Mouse (Mus musculus) stomach, postnatal 0 days (tissue): ENCODE measurements at regions not wholly inside any gene's neighbourhood (a gene's known extent, or its start where the extent isn't known, plus 50 kb on each side); places are given as distances from the start of the nearest gene placed in this dataset.

Experiments used
- ATAC-seq: fragments of 200-750 bp; cut with Nextera tagmentation; 2 replicates; pipeline ENCODE4 v1.8.0; 2017; ENCODE audit not compliant: low FRiP score, low TSS enrichment
- DNase-seq: peaks from one replicate; pipeline ENCODE4 v3.0.0-alpha.2; 2016; ENCODE audit warnings: low spot score
- H3K27ac ChIP-seq: fragments of 300-500 bp; sonication (generic); replicated peaks from 2 replicates; pipeline ENCODE4 v1.5.1; 2014; ENCODE audit warnings: mild to moderate bottlenecking, control low read depth
- H3K27me3 ChIP-seq: fragments of 300-500 bp; sonication (generic); 2 replicates; pipeline ENCODE4 v1.6.1; 2014; ENCODE audit warnings: low read length; ENCODE audit not compliant: control insufficient read depth, insufficient read depth
- H3K36me3 ChIP-seq: fragments of 300-500 bp; sonication (generic); 2 replicates; pipeline ENCODE4 v1.6.1; 2014; ENCODE audit warnings: low read length, mixed read lengths; ENCODE audit not compliant: control insufficient read depth, insufficient read depth
- H3K4me1 ChIP-seq: fragments of 300-500 bp; sonication (generic); replicated peaks from 2 replicates; pipeline ENCODE4 v1.6.1; 2014; ENCODE audit warnings: antibody characterized with exemption; ENCODE audit not compliant: control insufficient read depth, insufficient read depth
- H3K4me2 ChIP-seq: fragments of 300-500 bp; sonication (generic); replicated peaks from 2 replicates; pipeline ENCODE4 v1.6.1; 2014; ENCODE audit warnings: low read depth, mild to moderate bottlenecking, control low read depth, moderate library complexity
- H3K4me3 ChIP-seq: fragments of 300-500 bp; sonication (generic); 2 replicates; pipeline ENCODE4 v1.5.1; 2014; ENCODE audit warnings: low read depth, low read length, control low read depth
- H3K9ac ChIP-seq: fragments of 300-500 bp; sonication (generic); 2 replicates; pipeline ENCODE4 v1.6.1; 2014; ENCODE audit warnings: mild to moderate bottlenecking, low read length, control low read depth, mixed read lengths
- H3K9me3 ChIP-seq: fragments of 300-500 bp; sonication (generic); 2 replicates; pipeline ENCODE4 v1.6.1; 2016; ENCODE audit warnings: low read length; ENCODE audit not compliant: control insufficient read depth
- CTCF ChIP-seq: IDR thresholded peaks from 2 replicates; pipeline ENCODE4 v1.5.1; 2016; ENCODE audit warnings: antibody characterized with exemption, low read depth, mild to moderate bottlenecking, moderate library complexity
- EP300 ChIP-seq: optimal IDR thresholded peaks from 2 replicates; pipeline ENCODE3; 2016; ENCODE audit warnings: antibody characterized with exemption
- WGBS: fragments of 180-500 bp; shearing (Covaris S2); extraction: QIAGEN DNeasy Blood & Tissue Kit; methylation state at CpG from one replicate; pipeline ENCODE4 v1.1.7; 2014; 5-methylcytosine and 5-hydroxymethylcytosine counted together

DNA sequence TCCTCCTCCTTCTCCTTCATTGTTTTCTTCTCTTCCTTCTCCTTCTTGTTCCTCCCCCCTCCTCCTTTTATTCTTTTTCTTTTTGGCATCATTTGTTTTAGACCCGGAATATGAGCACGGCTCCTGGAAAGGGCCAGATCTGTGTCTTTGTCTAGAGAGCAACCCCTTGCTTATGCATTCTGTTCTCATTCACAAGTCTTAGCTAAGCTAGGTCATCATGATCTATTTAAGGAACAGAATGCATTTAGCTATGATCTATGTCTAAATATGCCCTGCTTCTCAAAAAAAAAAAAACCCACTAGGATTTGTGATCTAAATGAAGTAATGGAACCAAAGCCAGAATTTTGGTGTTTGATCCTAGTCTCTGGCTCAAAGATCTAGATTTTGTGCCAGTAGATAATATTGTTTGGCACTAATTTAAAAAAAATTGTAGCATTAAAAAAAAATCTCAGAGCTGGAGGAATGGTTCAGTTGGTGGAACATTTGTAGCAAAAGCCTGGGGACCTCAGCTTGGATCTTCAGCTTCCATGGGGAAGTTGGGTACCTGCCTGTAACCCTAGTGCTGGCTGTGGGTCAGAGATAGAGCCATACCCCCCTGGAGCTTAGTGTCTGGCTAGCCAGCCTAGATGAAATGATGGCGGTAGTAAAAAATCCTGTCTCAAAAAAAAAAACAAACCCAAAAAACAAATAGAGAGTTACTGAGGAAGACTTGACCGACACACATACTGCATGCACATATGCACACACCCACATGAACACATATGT is 100.5 kb upstream of the Got2 start:
- 81% methylated on average over 4 of the region's 4 CpGs for WGBS
- no peak overlapping the region for H3K4me3 ChIP-seq
- no peak overlapping the region for H3K27ac ChIP-seq
- DNase-seq: no peak
- H3K9ac ChIP-seq: no peak overlapping the region
- TF ChIP-seq EP300: no peak
- TF ChIP-seq CTCF: no peak
- no peaks in the 10 kb centered on the region for H3K27me3 ChIP-seq
- ATAC-seq: no peak
- no peaks in the 10 kb centered on the region for H3K9me3 ChIP-seq
- H3K36me3 ChIP-seq: no peaks in the 10 kb centered on the region
- H3K4me2 ChIP-seq: no peak overlapping the region
- H3K4me1 ChIP-seq: no peaks in the 10 kb centered on the region

DNA sequence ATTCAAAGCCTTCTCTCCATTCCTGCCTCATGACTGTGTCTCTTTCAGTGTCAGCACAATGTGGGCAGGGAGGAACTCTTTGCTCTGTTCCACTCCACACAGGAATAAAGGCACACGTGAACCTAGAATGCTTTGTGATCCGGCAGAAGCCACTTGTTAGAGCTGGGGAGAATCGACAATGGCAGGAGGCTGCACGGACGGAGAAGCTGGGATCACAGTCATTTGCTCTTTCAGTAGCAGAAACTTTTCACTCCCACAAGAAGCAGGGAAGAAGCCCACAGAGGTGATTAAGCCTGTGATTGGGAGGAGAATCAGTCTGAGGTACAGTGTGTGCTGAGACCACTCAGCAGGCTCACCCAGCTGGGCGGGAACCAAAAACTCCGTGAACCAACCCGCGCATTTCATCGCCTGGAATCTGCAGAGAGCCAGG is 98.7 kb upstream of the Got2 start:
- no peaks in the 10 kb centered on the region for H3K4me1 ChIP-seq
- WGBS: 25% methylated on average over 10 of the region's 10 CpGs
- no peak for ATAC-seq
- no peak overlapping the region for H3K4me2 ChIP-seq
- H3K36me3 ChIP-seq: no peaks in the 10 kb centered on the region
- DNase-seq: no peak
- no peak for TF ChIP-seq EP300
- no peak for TF ChIP-seq CTCF
- no peak overlapping the region for H3K27ac ChIP-seq
- no peak overlapping the region for H3K4me3 ChIP-seq
- H3K27me3 ChIP-seq: no peaks in the 10 kb centered on the region
- H3K9ac ChIP-seq: no peak overlapping the region
- no peaks in the 10 kb centered on the region for H3K9me3 ChIP-seq

DNA sequence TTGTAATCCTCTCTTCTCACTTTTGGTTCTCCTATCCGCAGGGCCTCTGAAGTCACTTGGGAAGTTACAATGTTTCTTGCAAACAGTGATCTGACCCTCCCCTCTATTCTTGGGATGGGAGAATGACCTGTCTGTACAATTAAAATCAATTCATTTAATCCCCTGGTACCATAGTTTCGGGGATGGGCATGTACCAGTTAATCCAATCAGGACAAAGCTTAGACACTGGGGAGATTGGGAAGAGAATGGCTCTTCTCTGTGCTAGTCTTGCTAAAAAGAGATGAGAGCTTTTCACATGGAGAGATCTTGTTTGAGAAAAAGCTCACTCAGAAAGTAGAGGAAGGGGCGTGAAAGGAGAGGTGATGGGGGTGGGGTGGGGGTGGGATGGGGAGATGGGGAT is 98.1 kb upstream of the Got2 start:
- H3K9me3 ChIP-seq: no peaks in the 10 kb centered on the region
- H3K36me3 ChIP-seq: no peaks in the 10 kb centered on the region
- no peak overlapping the region for H3K27ac ChIP-seq
- TF ChIP-seq EP300: no peak
- no peak for TF ChIP-seq CTCF
- H3K4me3 ChIP-seq: no peak overlapping the region
- H3K9ac ChIP-seq: no peak overlapping the region
- DNase-seq: no peak
- H3K4me1 ChIP-seq: no peaks in the 10 kb centered on the region
- H3K27me3 ChIP-seq: no peaks in the 10 kb centered on the region
- no peak for ATAC-seq
- no peak overlapping the region for H3K4me2 ChIP-seq
- 59% methylated on average over 3 of the region's 3 CpGs for WGBS

DNA sequence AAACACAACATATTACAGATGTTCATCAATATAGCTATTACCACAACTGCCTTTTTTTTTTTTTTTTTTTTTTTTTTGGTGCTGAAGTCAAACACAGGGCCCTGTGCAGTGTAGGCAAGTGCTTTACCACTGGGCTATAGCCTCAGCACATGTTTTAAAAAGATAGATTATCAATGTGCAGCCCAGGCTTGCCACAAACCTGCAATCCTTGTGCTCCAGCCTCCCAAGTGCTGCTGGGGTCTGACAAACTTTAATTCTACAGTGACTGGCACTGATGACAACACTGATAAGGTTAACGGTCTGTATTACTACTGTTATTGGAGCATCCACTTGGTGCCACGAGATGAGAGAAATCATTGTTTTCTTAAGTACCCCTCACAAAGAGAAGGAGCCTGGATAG is 95.3 kb upstream of the Got2 start:
- no peak for ATAC-seq
- Histone ChIP-seq H3K27me3 (no peaks in the 10 kb centered on the region), H3K27ac (no peak overlapping the region), H3K4me1 (no peaks in the 10 kb centered on the region), H3K9ac (no peak overlapping the region), H3K4me2 (no peak overlapping the region), H3K9me3 (no peaks in the 10 kb centered on the region), H3K36me3 (no peaks in the 10 kb centered on the region), H3K4me3 (no peak overlapping the region)
- WGBS: 62% methylated on average over 2 of the region's 2 CpGs
- TF ChIP-seq EP300 (no peak), CTCF (no peak)
- DNase-seq: no peak

DNA sequence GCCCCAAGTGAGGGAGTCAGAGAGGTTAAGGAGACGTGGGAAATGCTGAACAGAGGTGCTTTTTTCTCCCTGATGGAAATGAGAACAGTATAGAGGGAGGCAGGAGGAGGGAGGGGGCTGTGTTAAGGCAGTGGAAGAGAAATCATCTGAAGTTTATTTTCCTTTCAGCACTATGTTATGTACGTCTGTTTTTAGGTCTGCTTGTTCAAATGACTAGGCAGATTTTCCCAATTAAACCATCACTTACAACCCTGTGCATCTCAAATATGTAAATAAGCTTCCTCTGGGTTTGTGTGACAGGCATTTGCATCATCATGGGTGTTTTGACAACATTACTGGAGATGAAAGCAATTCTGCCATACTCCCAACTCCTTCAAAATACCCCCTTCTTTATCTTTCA is 92.1 kb upstream of the Got2 start:
- Histone ChIP-seq H3K27me3 (no peaks in the 10 kb centered on the region), H3K9ac (no peak overlapping the region), H3K4me2 (no peak overlapping the region), H3K4me1 (no peaks in the 10 kb centered on the region), H3K4me3 (no peak overlapping the region), H3K27ac (no peak overlapping the region), H3K36me3 (no peaks in the 10 kb centered on the region), H3K9me3 (no peaks in the 10 kb centered on the region)
- WGBS: 38% methylated on average over 2 of the region's 2 CpGs
- TF ChIP-seq EP300: no peak
- TF ChIP-seq CTCF: no peak
- no peak for DNase-seq
- no peak for ATAC-seq

DNA sequence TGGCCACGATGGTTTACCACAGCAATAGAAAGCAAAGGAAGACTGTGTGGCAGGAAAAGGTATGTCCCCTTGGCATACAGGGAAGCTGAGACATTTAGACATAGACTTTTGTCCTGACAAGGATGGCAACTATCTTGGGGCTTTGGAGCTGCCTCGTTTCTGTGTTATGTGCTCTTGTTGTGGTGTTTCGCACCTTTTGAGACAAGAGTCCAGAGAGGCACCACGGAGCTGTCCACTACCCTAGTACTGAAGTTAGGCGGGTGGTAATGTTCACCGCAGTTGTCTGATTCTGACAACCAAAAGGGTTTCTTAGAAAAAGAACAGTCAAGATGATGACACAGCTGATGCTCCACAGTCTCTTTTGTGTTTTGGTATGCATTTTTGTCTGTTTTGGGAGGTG is 90.9 kb upstream of the Got2 start:
- Histone ChIP-seq H3K27me3 (no peaks in the 10 kb centered on the region), H3K27ac (no peak overlapping the region), H3K4me2 (no peak overlapping the region), H3K36me3 (no peaks in the 10 kb centered on the region), H3K9me3 (no peaks in the 10 kb centered on the region), H3K9ac (no peak overlapping the region), H3K4me3 (no peak overlapping the region), H3K4me1 (no peaks in the 10 kb centered on the region)
- DNase-seq (peak; percentile 21), ATAC-seq (no peak)
- WGBS: 42% methylated on average over 6 of the region's 6 CpGs
- TF ChIP-seq EP300: no peak
- no peak for TF ChIP-seq CTCF
